Mouse (Mus musculus) regulatory T cell (primary cell): ENCODE data around the gene Ppp1r8.
"Not testable (repeated sequence)": the region's sequence is repeated elsewhere in the genome, so short reads cannot be mapped to it uniquely, and the experiment has no call there.

Experiments
- in situ Hi-C: fragments of 300-600 bp; cut with MboI, MseI; formaldehyde crosslinking; loops from one replicate; pipeline ENCODE4 v1.15.1; 2025; ENCODE audit warnings: high pct_unique_total_duplicates

Ppp1r8 gene

GRCm38 (mm10) chr4:132807771-132808641 lies 35.0 kb downstream of the Ppp1r8 start:
- in situ Hi-C loops: no loop called here

- in situ Hi-C loops: no loop called here
Observed at GRCm38 (mm10) chr4:132806620-132807191, 36.3 kb downstream of the Ppp1r8 start.

- in situ Hi-C loops: no loop called here
Observed at GRCm38 (mm10) chr4:132805599-132806197, 37.3 kb downstream of the Ppp1r8 start.

- in situ Hi-C loops: no loop called here
Observed at GRCm38 (mm10) chr4:132805146-132805545, 37.8 kb downstream of the Ppp1r8 start.

- in situ Hi-C loops: no loop called here
Observed at GRCm38 (mm10) chr4:132804331-132804730, 38.6 kb downstream of the Ppp1r8 start.

GRCm38 (mm10) chr4:132803876-132804275 lies 39.1 kb downstream of the Ppp1r8 start:
- in situ Hi-C loops: no loop called here

GRCm38 (mm10) chr4:132803212-132803611 lies 39.8 kb downstream of the Ppp1r8 start:
- in situ Hi-C loops: no loop called here

- in situ Hi-C loops: no loop called here
Observed at GRCm38 (mm10) chr4:132802171-132802637, 40.8 kb downstream of the Ppp1r8 start.

GRCm38 (mm10) chr4:132801176-132802077 lies 41.5 kb downstream of the Ppp1r8 start:
- in situ Hi-C loops: no loop called here

- in situ Hi-C loops: no loop called here
Observed at GRCm38 (mm10) chr4:132799845-132800244, 43.1 kb downstream of the Ppp1r8 start.

GRCm38 (mm10) chr4:132798666-132799065 lies 44.3 kb downstream of the Ppp1r8 start:
- in situ Hi-C loops: not testable (repeated sequence)

- in situ Hi-C loops: no loop called here
Observed at GRCm38 (mm10) chr4:132798028-132798427, 44.9 kb downstream of the Ppp1r8 start.

GRCm38 (mm10) chr4:132797461-132797860 lies 45.5 kb downstream of the Ppp1r8 start:
- in situ Hi-C loops: no loop called here

- in situ Hi-C loops: no loop called here
Observed at GRCm38 (mm10) chr4:132796196-132796886, 46.6 kb downstream of the Ppp1r8 start, which contains the start of gene Themis2. Gene Themis2, minus strand, starts transcription at chr4:132796387.

- in situ Hi-C loops: no loop called here
Observed at GRCm38 (mm10) chr4:132795171-132795570, 47.8 kb downstream of the Ppp1r8 start.

GRCm38 (mm10) chr4:132794760-132795159 lies 48.2 kb downstream of the Ppp1r8 start:
- in situ Hi-C loops: no loop called here

- in situ Hi-C loops: no loop called here
Observed at GRCm38 (mm10) chr4:132794028-132794427, 48.9 kb downstream of the Ppp1r8 start.

GRCm38 (mm10) chr4:132793322-132794004 lies 49.5 kb downstream of the Ppp1r8 start:
- in situ Hi-C loops: not testable (repeated sequence)

- in situ Hi-C loops: no loop called here
Observed at GRCm38 (mm10) chr4:132789731-132790130, 53.2 kb downstream of the Ppp1r8 start.

GRCm38 (mm10) chr4:132785228-132785627 lies 57.7 kb downstream of the Ppp1r8 start:
- in situ Hi-C loops: no loop called here
